Mouse (Mus musculus): ENCODE data around the gene Tnf. TPM values are rescaled to one million over a fixed set of nuclear protein-coding genes. Genes with fewer than 3 reads are reported as not detected.

The Tnf gene
- total and polyA plus RNA-seq, 2 experiments from 2014 or later: 0.12 to 0.53 TPM

DNA sequence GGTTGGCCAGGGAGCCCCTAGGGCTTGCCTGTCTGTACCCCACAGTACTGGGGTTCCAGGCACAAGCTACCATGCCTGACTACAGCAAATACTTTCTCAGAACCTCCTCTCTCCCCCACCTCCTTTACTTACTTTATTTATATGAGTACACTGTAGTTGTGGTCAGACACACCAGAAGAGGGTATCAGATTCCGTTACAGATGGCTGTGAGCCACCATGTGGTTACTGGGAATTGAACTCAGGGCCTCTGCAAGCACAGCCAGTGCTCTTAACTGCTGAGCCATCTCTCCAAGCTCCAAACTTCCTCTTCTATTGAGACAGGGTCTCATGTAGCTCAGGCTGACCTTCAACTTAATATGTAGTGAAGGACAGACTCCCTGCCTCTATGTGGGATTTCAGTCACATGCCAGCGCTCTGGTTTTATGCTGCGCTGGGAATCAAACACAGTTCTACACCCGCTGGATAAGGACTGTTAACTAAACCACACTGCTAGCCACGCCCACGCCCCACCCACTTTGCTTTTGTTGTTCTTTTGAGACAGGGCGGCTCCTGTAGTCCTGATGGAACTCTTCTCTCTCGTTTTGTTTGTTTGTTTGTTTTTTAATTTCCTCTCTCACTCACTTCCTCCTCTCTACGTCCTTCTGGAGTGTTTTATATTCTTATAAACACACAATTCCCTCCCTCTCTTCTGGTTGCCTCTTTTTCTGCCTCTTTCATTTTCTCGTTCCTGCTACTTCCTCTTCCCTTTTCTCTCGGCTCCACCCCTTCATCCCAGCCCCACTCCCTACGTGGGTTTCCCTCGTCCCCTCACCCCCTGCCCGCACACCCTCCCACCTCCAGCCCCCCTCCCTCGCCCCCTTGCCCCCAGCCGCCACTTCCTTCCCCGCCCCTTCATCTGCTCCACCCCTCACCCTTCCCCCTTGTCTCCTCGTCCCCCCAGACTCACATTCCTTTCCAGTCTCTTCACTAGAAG lies 15.9 kb downstream of the Tnf start:
- peak overlapping the region; percentile 67 for H3K27ac ChIP-seq (ENCODE audit: low read depth)
- H3K36me3 ChIP-seq (replicated peaks; ENCODE audit: control insufficient read depth, insufficient read depth, low read length): no peaks in the 10 kb centered on the region
- ATAC-seq (ENCODE audit: insufficient read depth, low read depth) (peak; percentile 27; the same call in 1 of the 2 replicates), DNase-seq (ENCODE audit: low spot score) (peak; percentile 35)
- H3K4me1 ChIP-seq (ENCODE audit: control insufficient read depth, insufficient read depth): peaks cover 5% of the 10 kb centered on the region
- no peak for TF ChIP-seq CTCF (IDR thresholded peaks at IDR 0.05; ENCODE audit: low read depth)
- no peaks in the 10 kb centered on the region for H3K9me3 ChIP-seq (replicated peaks; ENCODE audit: control insufficient read depth, low read length)
- peak overlapping the region; percentile 58 for H3K4me3 ChIP-seq (ENCODE audit: low read depth, low read length)
- 3% methylated on average over 18 of the region's 18 CpGs for whole genome bisulfite sequencing
- peak overlapping the region; percentile 27 for H3K9ac ChIP-seq (replicated peaks; ENCODE audit: low read depth, low read length)
- H3K27me3 ChIP-seq (ENCODE audit: control insufficient read depth, insufficient read depth, low read length): no peaks in the 10 kb centered on the region
- H3K4me2 ChIP-seq (ENCODE audit: low read depth, low read length): peak overlapping the region; percentile 66

DNA sequence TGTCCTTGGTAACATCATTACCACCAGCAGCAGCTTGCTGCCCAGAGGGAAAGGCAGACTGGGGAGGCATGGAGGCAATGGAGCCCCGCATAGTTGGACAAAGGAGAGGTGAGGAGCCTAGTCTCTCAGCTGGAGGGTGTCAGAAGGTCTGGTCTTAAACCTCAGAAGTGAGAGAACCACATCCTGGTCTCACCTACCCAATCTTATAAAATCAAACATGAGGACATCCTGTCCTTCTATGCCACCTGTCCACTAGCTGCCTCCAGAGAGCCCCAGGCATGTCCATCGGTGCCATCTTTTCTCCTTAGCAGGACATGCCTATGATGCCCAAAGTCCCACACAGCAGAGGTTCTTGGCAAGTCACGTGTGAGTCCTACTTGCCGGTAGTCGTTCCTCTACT lies 21.7 kb downstream of the Tnf start:
- H3K36me3 ChIP-seq (replicated peaks; ENCODE audit: control insufficient read depth, insufficient read depth, low read length): no peaks in the 10 kb centered on the region
- ATAC-seq (ENCODE audit: insufficient read depth, low read depth) (no peak), DNase-seq (ENCODE audit: low spot score) (no peak)
- TF ChIP-seq EP300 (IDR thresholded peaks at IDR 0.05; ENCODE audit: low read depth) (no peak), CTCF (IDR thresholded peaks at IDR 0.05; ENCODE audit: low read depth) (no peak)
- no peaks in the 10 kb centered on the region for H3K4me1 ChIP-seq (ENCODE audit: control insufficient read depth, insufficient read depth)
- no peak overlapping the region for H3K4me3 ChIP-seq (ENCODE audit: low read depth, low read length)
- no peak overlapping the region for H3K4me2 ChIP-seq (ENCODE audit: low read depth, low read length)
- 78% methylated on average over 5 of the region's 5 CpGs for WGBS
- H3K27me3 ChIP-seq (ENCODE audit: control insufficient read depth, insufficient read depth, low read length): no peaks in the 10 kb centered on the region
- no peaks in the 10 kb centered on the region for H3K9me3 ChIP-seq (replicated peaks; ENCODE audit: control insufficient read depth, low read length)
- H3K9ac ChIP-seq (replicated peaks; ENCODE audit: low read depth, low read length): no peak overlapping the region
- H3K27ac ChIP-seq (ENCODE audit: low read depth): no peak overlapping the region

DNA sequence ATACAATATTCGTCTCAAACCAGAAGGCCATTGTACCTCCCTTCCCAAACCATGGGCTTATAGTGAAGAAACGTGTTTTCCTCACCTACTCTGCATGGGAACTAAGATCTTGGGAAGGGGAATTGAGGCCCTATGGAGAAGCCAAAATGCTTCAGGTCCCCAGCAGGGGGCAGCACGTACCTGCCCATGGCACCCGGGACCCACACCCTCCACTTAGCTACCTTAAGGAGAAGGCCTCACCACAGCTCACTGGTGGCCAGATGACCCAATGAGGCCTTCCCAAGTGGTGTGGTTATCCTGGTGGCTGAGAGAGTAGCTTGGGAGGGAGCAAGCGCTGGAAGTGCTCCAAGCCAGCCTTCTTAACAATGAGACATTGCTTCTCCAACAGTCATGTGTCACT lies 23.3 kb downstream of the Tnf start:
- Histone ChIP-seq H3K4me3 (ENCODE audit: low read depth, low read length) (no peak overlapping the region), H3K4me1 (ENCODE audit: control insufficient read depth, insufficient read depth) (no peaks in the 10 kb centered on the region), H3K4me2 (ENCODE audit: low read depth, low read length) (no peak overlapping the region), H3K27me3 (ENCODE audit: control insufficient read depth, insufficient read depth, low read length) (no peaks in the 10 kb centered on the region), H3K9me3 (replicated peaks; ENCODE audit: control insufficient read depth, low read length) (no peaks in the 10 kb centered on the region), H3K36me3 (replicated peaks; ENCODE audit: control insufficient read depth, insufficient read depth, low read length) (no peaks in the 10 kb centered on the region), H3K27ac (ENCODE audit: low read depth) (no peak overlapping the region), H3K9ac (replicated peaks; ENCODE audit: low read depth, low read length) (no peak overlapping the region)
- 6% methylated on average over 5 of the region's 5 CpGs for WGBS
- peak; percentile 86 for TF ChIP-seq CTCF (IDR thresholded peaks at IDR 0.05; ENCODE audit: low read depth)
- TF ChIP-seq EP300 (IDR thresholded peaks at IDR 0.05; ENCODE audit: low read depth): no peak
- peak; percentile 71 for ATAC-seq (ENCODE audit: insufficient read depth, low read depth)
- peak; percentile 81 for DNase-seq (ENCODE audit: low spot score)

- H3K4me2 ChIP-seq (ENCODE audit: low read depth, low read length): no peak within 1 kb of the TSS
- H3K36me3 ChIP-seq (replicated peaks; ENCODE audit: control insufficient read depth, insufficient read depth, low read length): no peaks in the 10 kb centered on the region
- no peaks in the 10 kb centered on the region for H3K4me1 ChIP-seq (ENCODE audit: control insufficient read depth, insufficient read depth)
- no peaks in the 10 kb centered on the region for H3K27me3 ChIP-seq (ENCODE audit: control insufficient read depth, insufficient read depth, low read length)
- ATAC-seq (ENCODE audit: insufficient read depth, low read depth) (no peak), DNase-seq (ENCODE audit: low spot score) (no peak)
- H3K9me3 ChIP-seq (replicated peaks; ENCODE audit: control insufficient read depth, low read length): no peaks in the 10 kb centered on the region
- H3K27ac ChIP-seq (ENCODE audit: low read depth): no peak within 1 kb of the TSS
- TF ChIP-seq EP300 (IDR thresholded peaks at IDR 0.05; ENCODE audit: low read depth): no peak
- no peak for TF ChIP-seq CTCF (IDR thresholded peaks at IDR 0.05; ENCODE audit: low read depth)
- 70% methylated on average over 2 of the region's 2 CpGs for WGBS
- H3K4me3 ChIP-seq (ENCODE audit: low read depth, low read length): no peak within 1 kb of the TSS
- H3K9ac ChIP-seq (replicated peaks; ENCODE audit: low read depth, low read length): no peak within 1 kb of the TSS
Measured at GRCm38 (mm10) chr17:35175968-35176367, 25.8 kb downstream of the Tnf start, which contains the start of gene Aif1. Aif1 (minus strand) TSS chr17:35176068.

- WGBS: 75% methylated on average over 6 of the region's 6 CpGs
- DNase-seq (ENCODE audit: low spot score): no peak
- Histone ChIP-seq H3K9ac (replicated peaks; ENCODE audit: low read depth, low read length) (no peak overlapping the region), H3K36me3 (replicated peaks; ENCODE audit: control insufficient read depth, insufficient read depth, low read length) (no peaks in the 10 kb centered on the region), H3K9me3 (replicated peaks; ENCODE audit: control insufficient read depth, low read length) (no peaks in the 10 kb centered on the region), H3K4me3 (ENCODE audit: low read depth, low read length) (no peak overlapping the region), H3K4me2 (ENCODE audit: low read depth, low read length) (no peak overlapping the region), H3K27me3 (ENCODE audit: control insufficient read depth, insufficient read depth, low read length) (no peaks in the 10 kb centered on the region), H3K27ac (ENCODE audit: low read depth) (no peak overlapping the region), H3K4me1 (ENCODE audit: control insufficient read depth, insufficient read depth) (no peaks in the 10 kb centered on the region)
- ATAC-seq (ENCODE audit: insufficient read depth, low read depth): no peak
- TF ChIP-seq CTCF (IDR thresholded peaks at IDR 0.05; ENCODE audit: low read depth) (no peak), EP300 (IDR thresholded peaks at IDR 0.05; ENCODE audit: low read depth) (no peak)
Measured at GRCm38 (mm10) chr17:35175382-35175781, 26.4 kb downstream of the Tnf start.

All from heart, postnatal 0 days (tissue).